Mouse (Mus musculus): Measurements from ENCODE around the gene Ptma. TPM values are rescaled to one million over a fixed set of nuclear protein-coding genes. Genes with fewer than 3 reads are reported as not detected.

The Ptma gene
- polyA plus RNA-seq, 1 experiment = 3,930 TPM

DNA sequence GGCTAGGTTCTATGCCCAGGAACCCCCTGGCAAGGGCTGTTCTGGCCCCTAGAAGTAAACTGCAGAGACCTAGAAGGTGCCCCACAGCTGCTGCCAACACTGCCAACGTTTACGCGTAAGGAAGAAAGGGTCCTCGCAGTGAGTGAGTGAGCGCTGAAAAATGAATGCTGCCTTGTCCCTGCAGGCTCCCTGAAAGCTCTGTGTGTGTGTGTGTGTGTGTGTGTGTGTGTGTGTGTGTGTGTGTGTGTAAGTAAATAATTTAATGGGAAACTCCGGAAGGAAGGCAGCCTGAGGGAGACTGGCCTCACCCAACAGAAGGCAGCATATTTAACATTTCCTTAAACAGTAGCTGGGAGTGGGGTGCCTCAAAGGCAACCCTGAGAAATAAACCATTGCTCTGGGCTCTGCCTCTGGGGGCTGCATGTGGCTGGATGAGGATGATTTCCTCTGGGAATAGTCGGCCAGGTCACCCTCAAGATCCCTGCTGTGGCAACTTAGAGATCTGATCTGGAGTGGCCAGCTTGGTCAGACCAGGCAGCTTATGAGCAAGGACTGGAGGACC lies 34.9 kb upstream of the Ptma start:
- Histone ChIP-seq H3K27me3 (ENCODE audit: control insufficient read depth, insufficient read depth, low read length, poor library complexity, severe bottlenecking) (no peaks in the 10 kb centered on the region), H3K36me3 (ENCODE audit: control insufficient read depth, insufficient read depth, low read length, poor library complexity, severe bottlenecking) (no peaks in the 10 kb centered on the region), H3K4me1 (ENCODE audit: control insufficient read depth, insufficient read depth, low read length) (peaks cover 21% of the 10 kb centered on the region), H3K4me3 (ENCODE audit: low read depth, low read length) (no peak overlapping the region), H3K27ac (ENCODE audit: insufficient read depth, low read length) (peak overlapping the region; percentile 65), H3K9ac (ENCODE audit: low read depth, poor library complexity, severe bottlenecking) (peak overlapping the region; percentile 3), H3K9me3 (replicated peaks; ENCODE audit: control insufficient read depth, insufficient read depth, low read length, poor library complexity, severe bottlenecking) (no peaks in the 10 kb centered on the region)
- no peak for TF ChIP-seq POLR2A (IDR thresholded peaks at IDR 0.05; ENCODE audit: insufficient read depth, low read length)
- no peak for TF ChIP-seq CTCF (IDR thresholded peaks at IDR 0.05; ENCODE audit: low read depth, low read length)
- no peak for TF ChIP-seq EP300 (IDR thresholded peaks at IDR 0.05; ENCODE audit: insufficient read depth, low read depth, low read length)

DNA sequence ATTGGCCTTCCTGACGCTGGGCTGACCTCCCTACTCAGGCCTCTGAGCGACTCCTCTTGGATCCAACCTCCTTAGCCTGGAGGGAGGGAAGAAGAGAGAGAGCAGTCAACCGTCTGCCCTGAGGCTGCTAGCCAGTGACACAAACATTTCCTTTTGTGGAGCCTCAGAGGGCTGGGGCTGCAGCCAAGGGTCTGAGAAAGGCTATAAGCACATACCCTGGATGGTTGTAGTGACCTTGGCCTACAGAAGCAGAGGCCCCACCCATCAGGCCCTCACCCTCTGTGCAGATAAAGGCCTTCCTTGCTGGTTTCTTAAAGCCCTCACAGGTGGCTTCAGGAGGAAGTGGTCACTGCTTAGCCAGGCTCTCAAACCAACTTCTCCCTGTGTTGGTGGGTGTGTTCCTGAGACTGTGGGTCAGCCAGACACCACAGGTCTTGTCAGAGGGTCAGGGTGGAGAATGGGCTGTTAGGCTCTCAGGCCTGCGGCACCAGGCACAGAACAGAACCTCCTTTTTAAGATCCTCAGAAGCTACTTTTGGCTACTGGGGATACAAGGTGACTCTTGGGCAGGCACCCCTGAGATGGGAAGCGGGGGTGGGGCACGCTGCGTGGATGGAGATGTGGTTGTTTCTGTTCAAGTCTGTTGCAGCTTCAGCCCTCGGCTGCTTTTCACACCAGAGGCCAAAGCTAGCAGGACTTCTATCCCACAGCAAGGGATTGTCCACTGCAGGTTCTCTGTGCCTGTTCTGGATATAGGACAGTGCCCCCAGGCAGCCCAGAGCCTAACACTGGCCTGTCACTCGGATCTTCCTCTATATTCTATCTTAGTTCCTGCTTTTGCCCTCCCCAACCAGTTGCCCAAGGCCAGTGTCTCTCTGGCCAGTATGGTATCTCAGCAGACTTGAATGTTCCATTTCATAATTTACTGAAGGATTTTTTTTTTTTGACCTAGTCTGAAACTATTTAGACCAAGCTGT lies 34.1 kb upstream of the Ptma start:
- H3K9ac ChIP-seq (ENCODE audit: low read depth, poor library complexity, severe bottlenecking) = no peak overlapping the region
- no peaks in the 10 kb centered on the region for H3K27me3 ChIP-seq (ENCODE audit: control insufficient read depth, insufficient read depth, low read length, poor library complexity, severe bottlenecking)
- H3K4me1 ChIP-seq (ENCODE audit: control insufficient read depth, insufficient read depth, low read length) = peaks cover 24% of the 10 kb centered on the region
- H3K27ac ChIP-seq (ENCODE audit: insufficient read depth, low read length) = peak overlapping the region; percentile 65
- H3K4me3 ChIP-seq (ENCODE audit: low read depth, low read length) = no peak overlapping the region
- no peaks in the 10 kb centered on the region for H3K36me3 ChIP-seq (ENCODE audit: control insufficient read depth, insufficient read depth, low read length, poor library complexity, severe bottlenecking)
- TF ChIP-seq EP300 (IDR thresholded peaks at IDR 0.05; ENCODE audit: insufficient read depth, low read depth, low read length) (peak; percentile 84), POLR2A (IDR thresholded peaks at IDR 0.05; ENCODE audit: insufficient read depth, low read length) (no peak)
- no peaks in the 10 kb centered on the region for H3K9me3 ChIP-seq (replicated peaks; ENCODE audit: control insufficient read depth, insufficient read depth, low read length, poor library complexity, severe bottlenecking)

DNA sequence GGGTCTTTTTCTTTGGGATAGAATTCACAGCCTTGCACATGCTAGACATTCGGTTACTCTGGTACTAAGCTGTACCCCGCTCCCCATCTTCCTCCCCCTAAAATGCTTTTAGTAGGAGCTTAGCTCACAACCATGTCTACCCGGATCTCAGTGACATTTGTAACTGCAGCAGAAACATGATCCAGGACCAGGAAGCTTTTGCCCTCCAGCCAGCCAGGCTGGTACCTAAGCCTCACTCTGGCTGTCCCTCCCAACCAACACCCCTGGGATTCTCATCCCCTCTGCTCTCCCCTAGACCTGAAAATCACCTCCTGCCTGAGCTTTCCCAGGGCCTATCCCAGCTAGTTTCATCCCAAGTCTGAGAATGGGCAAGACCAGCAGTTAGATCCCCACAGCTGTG lies 32.7 kb upstream of the Ptma start:
- Histone ChIP-seq H3K4me1 (ENCODE audit: control insufficient read depth, insufficient read depth, low read length) (peaks cover 29% of the 10 kb centered on the region), H3K4me3 (ENCODE audit: low read depth, low read length) (no peak overlapping the region), H3K9ac (ENCODE audit: low read depth, poor library complexity, severe bottlenecking) (no peak overlapping the region), H3K27me3 (ENCODE audit: control insufficient read depth, insufficient read depth, low read length, poor library complexity, severe bottlenecking) (no peaks in the 10 kb centered on the region), H3K36me3 (ENCODE audit: control insufficient read depth, insufficient read depth, low read length, poor library complexity, severe bottlenecking) (no peaks in the 10 kb centered on the region), H3K27ac (ENCODE audit: insufficient read depth, low read length) (peak overlapping the region; percentile 55), H3K9me3 (replicated peaks; ENCODE audit: control insufficient read depth, insufficient read depth, low read length, poor library complexity, severe bottlenecking) (no peaks in the 10 kb centered on the region)
- TF ChIP-seq EP300 (IDR thresholded peaks at IDR 0.05; ENCODE audit: insufficient read depth, low read depth, low read length) = no peak
- no peak for TF ChIP-seq CTCF (IDR thresholded peaks at IDR 0.05; ENCODE audit: low read depth, low read length)
- TF ChIP-seq POLR2A (IDR thresholded peaks at IDR 0.05; ENCODE audit: insufficient read depth, low read length) = no peak

- Histone ChIP-seq H3K9ac (ENCODE audit: low read depth, poor library complexity, severe bottlenecking) (no peak overlapping the region), H3K4me3 (ENCODE audit: low read depth, low read length) (no peak overlapping the region), H3K27ac (ENCODE audit: insufficient read depth, low read length) (no peak overlapping the region), H3K9me3 (replicated peaks; ENCODE audit: control insufficient read depth, insufficient read depth, low read length, poor library complexity, severe bottlenecking) (no peaks in the 10 kb centered on the region), H3K4me1 (ENCODE audit: control insufficient read depth, insufficient read depth, low read length) (peaks cover 30% of the 10 kb centered on the region), H3K36me3 (ENCODE audit: control insufficient read depth, insufficient read depth, low read length, poor library complexity, severe bottlenecking) (no peaks in the 10 kb centered on the region), H3K27me3 (ENCODE audit: control insufficient read depth, insufficient read depth, low read length, poor library complexity, severe bottlenecking) (no peaks in the 10 kb centered on the region)
- TF ChIP-seq CTCF (IDR thresholded peaks at IDR 0.05; ENCODE audit: low read depth, low read length) (no peak), POLR2A (IDR thresholded peaks at IDR 0.05; ENCODE audit: insufficient read depth, low read length) (no peak), EP300 (IDR thresholded peaks at IDR 0.05; ENCODE audit: insufficient read depth, low read depth, low read length) (no peak)
These were observed 30.2 kb upstream of the Ptma start for GRCm38 (mm10) chr1:86496340-86496739.

GRCm38 (mm10) chr1:86497361-86497760 lies 29.2 kb upstream of the Ptma start:
- H3K4me1 ChIP-seq (ENCODE audit: control insufficient read depth, insufficient read depth, low read length) = peaks cover 22% of the 10 kb centered on the region
- no peaks in the 10 kb centered on the region for H3K36me3 ChIP-seq (ENCODE audit: control insufficient read depth, insufficient read depth, low read length, poor library complexity, severe bottlenecking)
- H3K27me3 ChIP-seq (ENCODE audit: control insufficient read depth, insufficient read depth, low read length, poor library complexity, severe bottlenecking) = no peaks in the 10 kb centered on the region
- peak overlapping the region; percentile 10; the same call in 1 of the 2 replicates for H3K9ac ChIP-seq (ENCODE audit: low read depth, poor library complexity, severe bottlenecking)
- peak overlapping the region; percentile 78 for H3K27ac ChIP-seq (ENCODE audit: insufficient read depth, low read length)
- no peaks in the 10 kb centered on the region for H3K9me3 ChIP-seq (replicated peaks; ENCODE audit: control insufficient read depth, insufficient read depth, low read length, poor library complexity, severe bottlenecking)
- H3K4me3 ChIP-seq (ENCODE audit: low read depth, low read length) = no peak overlapping the region
- no peak for TF ChIP-seq EP300 (IDR thresholded peaks at IDR 0.05; ENCODE audit: insufficient read depth, low read depth, low read length)
- no peak for TF ChIP-seq POLR2A (IDR thresholded peaks at IDR 0.05; ENCODE audit: insufficient read depth, low read length)
- TF ChIP-seq CTCF (IDR thresholded peaks at IDR 0.05; ENCODE audit: low read depth, low read length) = no peak

DNA sequence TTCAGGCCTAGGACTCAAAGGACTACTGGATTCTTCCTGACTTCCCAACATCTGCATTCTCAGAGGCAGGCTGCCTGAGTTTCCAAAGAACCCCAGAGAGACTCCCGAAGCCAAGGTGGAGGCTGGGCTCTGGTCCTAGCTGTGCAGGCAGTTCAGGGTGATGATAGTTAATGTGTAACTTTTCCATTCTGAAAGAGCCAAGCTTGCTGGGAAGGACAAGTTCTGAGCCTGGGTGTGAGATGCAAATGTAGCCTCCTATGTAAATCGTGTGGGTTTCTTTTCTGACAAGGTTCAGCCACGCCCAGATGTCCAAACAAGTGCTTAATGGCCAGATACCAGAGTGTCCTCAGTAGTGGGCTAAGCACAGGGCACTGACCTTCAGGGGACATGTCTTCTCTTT lies 28.5 kb upstream of the Ptma start:
- TF ChIP-seq POLR2A (IDR thresholded peaks at IDR 0.05; ENCODE audit: insufficient read depth, low read length) = no peak
- TF ChIP-seq EP300 (IDR thresholded peaks at IDR 0.05; ENCODE audit: insufficient read depth, low read depth, low read length) = peak; percentile 56; the same call in 1 of the 2 replicates
- Histone ChIP-seq H3K9ac (ENCODE audit: low read depth, poor library complexity, severe bottlenecking) (no peak overlapping the region), H3K4me1 (ENCODE audit: control insufficient read depth, insufficient read depth, low read length) (peaks cover 18% of the 10 kb centered on the region), H3K27ac (ENCODE audit: insufficient read depth, low read length) (peak overlapping the region; percentile 78), H3K27me3 (ENCODE audit: control insufficient read depth, insufficient read depth, low read length, poor library complexity, severe bottlenecking) (no peaks in the 10 kb centered on the region), H3K36me3 (ENCODE audit: control insufficient read depth, insufficient read depth, low read length, poor library complexity, severe bottlenecking) (no peaks in the 10 kb centered on the region), H3K9me3 (replicated peaks; ENCODE audit: control insufficient read depth, insufficient read depth, low read length, poor library complexity, severe bottlenecking) (no peaks in the 10 kb centered on the region), H3K4me3 (ENCODE audit: low read depth, low read length) (no peak overlapping the region)
